Comparison of ENCODE assay signal across 1 mouse cellular context in the genomic region with DNA sequence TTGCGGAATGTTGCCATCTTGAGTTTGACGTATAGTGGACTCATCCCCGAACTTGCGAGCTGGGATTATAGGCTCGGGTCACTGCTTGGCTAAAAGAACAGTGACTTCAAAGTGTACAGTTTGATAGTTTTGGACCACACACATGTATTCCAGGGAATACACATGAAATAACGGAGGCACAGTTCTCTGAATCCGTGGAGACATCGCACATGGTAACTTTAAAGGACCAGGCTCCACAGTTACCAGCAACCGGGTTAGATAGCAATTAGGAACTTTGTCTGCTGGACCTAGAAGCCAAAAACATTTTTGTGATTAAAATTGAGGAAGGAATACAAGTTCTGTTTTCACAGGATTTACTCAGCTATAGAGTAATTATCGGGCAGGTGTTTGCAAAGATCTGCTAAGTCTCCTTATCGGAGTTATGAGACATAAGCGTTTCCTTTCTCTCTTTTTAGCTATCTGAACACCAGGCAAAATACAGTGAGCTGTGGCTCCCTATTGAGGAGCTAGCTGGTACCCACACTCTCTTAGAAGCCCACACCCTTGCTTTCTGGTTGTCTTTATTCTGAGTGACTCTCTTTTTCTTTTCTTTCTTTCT.
A peak's percentile ranks its signal among the peaks of the same experiment; 100 is the strongest.
TF ChIP-seq lines count a peak whose summit lies in the region.

No protein-coding gene starts in this region.

TF ChIP-seq in MEL, 35 proteins besides CTCF, POLR2A, EP300 and RAD21 (continued from another document):
- TF ChIP-seq POLR2AphosphoS2 (IDR thresholded peaks at IDR 0.05; ENCODE audit: low read length) (no peak), USF1 (IDR thresholded peaks at IDR 0.05; ENCODE audit: low read depth, low read length) (no peak), MAFK (IDR thresholded peaks at IDR 0.05; ENCODE audit: borderline replicate concordance, low read depth, low read length) (no peak), SMC3 (IDR thresholded peaks at IDR 0.05; ENCODE audit: low read depth, low read length) (no peak), TBP (IDR thresholded peaks at IDR 0.05; ENCODE audit: low read depth, low read length) (no peak), RCOR1 (IDR thresholded peaks at IDR 0.05; ENCODE audit: low read depth, low read length) (peak; percentile 60), MYC (IDR thresholded peaks at IDR 0.05; ENCODE audit: low read depth, low read length) (peak; percentile 71; the same call in 1 of the 2 replicates), ZC3H11A (IDR thresholded peaks at IDR 0.05; ENCODE audit: low read depth, low read length) (no peak), CHD1 (IDR thresholded peaks at IDR 0.05; ENCODE audit: low read depth, low read length) (peak; percentile 57; the same call in 1 of the 2 replicates), GABPA (IDR thresholded peaks at IDR 0.05; ENCODE audit: low read depth, low read length) (no peak), MYB (IDR thresholded peaks at IDR 0.05; ENCODE audit: low read depth, low read length) (no peak), BHLHE40 (IDR thresholded peaks at IDR 0.05; ENCODE audit: borderline replicate concordance, low read depth, low read length) (no peak), ELF1 (IDR thresholded peaks at IDR 0.05; ENCODE audit: low read depth, low read length) (no peak; the same call in 1 of the 2 replicates), CHD2 (IDR thresholded peaks at IDR 0.05; ENCODE audit: low read length) (no peak), KAT2A (conservative IDR thresholded peaks at IDR 0.05; ENCODE audit: low read depth, low read length) (no peak), GATA1 (IDR thresholded peaks at IDR 0.05; ENCODE audit: low read depth, low read length) (peak; percentile 86), MAZ (IDR thresholded peaks at IDR 0.05; ENCODE audit: low read depth, low read length) (no peak), JUND (IDR thresholded peaks at IDR 0.05; ENCODE audit: low read depth, low read length) (no peak), USF2 (IDR thresholded peaks at IDR 0.05; ENCODE audit: borderline replicate concordance in 1 of 2, insufficient read depth in 1 of 2, low read depth in 1 of 2, low read length in 2 of 2) (no peak), ZNF384 (IDR thresholded peaks at IDR 0.05; ENCODE audit: low read depth, low read length) (no peak), NELFE (IDR thresholded peaks at IDR 0.05; ENCODE audit: low read depth, low read length) (no peak)
